Mouse (Mus musculus): ENCODE measurements at regions not wholly inside any gene's neighbourhood (a gene's known extent, or its start where the extent isn't known, plus 50 kb on each side); places are given as distances from the start of the nearest gene placed in this dataset.
A peak's percentile ranks its signal among the peaks of the same experiment; 100 is the strongest.

GRCm38 (mm10) chrX:136321692-136322091, 51.6 kb downstream of the Bex3 start:
- DNase-seq (ENCODE audit: low read depth, low spot score) (no peak), ATAC-seq (no peak)
- ChIA-PET POLR2A (interaction anchor here (0.5 kb wide), 1 partner anchor 191 kb away, joined by 4 read pairs; no protein-coding TSS in a partner anchor), CTCF (interaction anchor here (0.8 to 1.6 kb wide), 4 partner anchors 13 to 295 kb away, joined by 3 to 7 read pairs (median 4); no protein-coding TSS in a partner anchor)
- peak; percentile 64 for TF ChIP-seq CTCF (IDR thresholded peaks at IDR 0.05)
- H3K27me3 ChIP-seq = peaks cover 6% of the 10 kb centered on the region
- in situ Hi-C loops (cut with MboI; ENCODE audit: low pct_unique_long_range_greater_than_20kb) = loop anchor here (10.0 to 25.0 kb wide), 2 partner anchors 93 to 284 kb away; partner anchors contain the start of gene Arxes1

GRCm38 (mm10) chrX:136365809-136366208, 95.8 kb downstream of the Bex3 start:
- no peak for ATAC-seq
- no peak for DNase-seq (ENCODE audit: low read depth, low spot score)
- POLR2A ChIA-PET = no interaction called here
- in situ Hi-C loops (cut with MboI; ENCODE audit: low pct_unique_long_range_greater_than_20kb) = no loop called here
- CTCF ChIA-PET = no interaction called here
- no peak for TF ChIP-seq CTCF (IDR thresholded peaks at IDR 0.05)
- no peaks in the 10 kb centered on the region for H3K27me3 ChIP-seq
